Mouse (Mus musculus) cerebellum, adult 11 months (tissue): ENCODE measurements around the gene Rps6.
"Not testable (repeated sequence)": the region's sequence is repeated elsewhere in the genome, so short reads cannot be mapped to it uniquely, and the experiment has no call there.

Source experiments
- DNase-seq: peaks from one replicate; pipeline ENCODE4 v3.0.0; 2022

Gene Rps6

DNA sequence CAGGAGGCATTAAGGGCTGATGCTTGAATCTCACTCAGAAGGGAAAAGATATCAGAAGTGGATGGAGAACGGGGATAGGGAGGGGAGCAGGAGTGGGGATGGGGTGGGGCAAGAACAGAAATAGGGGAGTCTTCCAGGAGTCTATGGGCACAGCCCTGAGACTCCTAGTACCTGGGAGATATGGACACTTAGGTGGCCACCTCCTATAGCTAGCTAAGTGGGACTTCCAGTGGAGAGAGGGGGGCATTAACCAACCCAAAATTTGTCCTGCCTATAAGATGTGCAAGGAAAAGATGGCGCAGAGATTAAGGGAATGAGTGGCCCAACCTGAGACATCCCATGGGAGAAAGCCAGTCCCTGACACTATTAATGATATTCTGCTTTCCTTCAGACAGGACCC is 5.9 kb downstream of the Rps6 start:
- no peak for DNase-seq

DNA sequence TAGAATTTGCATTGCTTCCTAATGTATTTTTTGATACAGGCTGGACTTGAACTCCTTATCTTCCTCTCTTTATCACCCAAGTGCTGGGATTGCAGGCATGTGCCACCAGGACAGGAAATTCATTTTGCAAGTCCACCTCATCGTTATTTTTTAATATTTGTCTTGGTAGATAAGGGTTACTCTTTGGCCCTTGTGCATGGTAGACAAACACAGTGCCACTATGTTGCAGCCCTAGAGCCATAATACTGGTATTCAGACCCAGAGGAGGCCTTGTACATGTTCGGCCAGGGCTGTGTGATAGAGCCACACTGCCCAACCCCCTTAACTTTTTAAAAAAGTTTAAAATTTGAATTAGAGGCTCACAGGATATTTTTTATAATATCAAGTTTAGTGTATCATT is 10.0 kb downstream of the Rps6 start:
- no peak for DNase-seq

DNA sequence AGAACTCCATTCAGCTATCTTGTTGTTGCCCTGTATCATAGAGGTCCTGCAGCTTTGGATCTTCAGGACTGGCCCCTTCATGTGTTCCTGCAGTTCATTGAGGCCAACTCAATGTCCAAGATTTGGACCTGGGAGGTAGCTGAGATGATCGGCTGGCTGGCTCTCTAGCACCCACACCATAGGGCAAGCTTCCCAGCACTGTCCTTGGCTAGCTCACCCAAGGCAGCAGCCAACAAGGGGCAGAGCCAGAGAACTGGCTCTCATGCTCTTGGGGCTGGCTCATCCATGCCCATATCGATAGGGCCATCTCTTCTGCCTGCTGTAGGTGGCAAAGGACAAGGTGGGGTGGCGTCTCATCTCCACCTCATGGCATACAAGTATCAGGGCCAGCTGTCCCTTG is 11.8 kb downstream of the Rps6 start:
- DNase-seq, result no peak

DNA sequence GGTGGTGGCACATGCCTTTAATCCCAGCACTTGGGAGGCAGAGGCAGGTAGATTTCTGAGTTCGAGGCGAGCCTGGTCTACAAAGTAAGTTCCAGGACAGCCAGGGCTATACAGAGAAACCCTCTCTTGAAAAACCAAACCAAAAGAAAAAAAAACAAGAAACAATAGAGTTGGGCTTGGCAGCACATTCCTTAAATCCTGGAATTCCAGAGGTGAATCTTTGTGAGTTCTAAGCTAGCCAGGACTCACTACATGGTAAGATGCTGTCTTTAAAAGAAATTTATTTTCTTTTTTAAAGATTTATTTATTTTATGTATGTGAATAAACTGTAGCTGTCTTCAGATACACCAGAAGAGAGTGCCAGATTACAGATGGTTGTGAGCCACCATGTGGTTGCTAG is 16.1 kb downstream of the Rps6 start:
- DNase-seq, result not testable (repeated sequence)

DNA sequence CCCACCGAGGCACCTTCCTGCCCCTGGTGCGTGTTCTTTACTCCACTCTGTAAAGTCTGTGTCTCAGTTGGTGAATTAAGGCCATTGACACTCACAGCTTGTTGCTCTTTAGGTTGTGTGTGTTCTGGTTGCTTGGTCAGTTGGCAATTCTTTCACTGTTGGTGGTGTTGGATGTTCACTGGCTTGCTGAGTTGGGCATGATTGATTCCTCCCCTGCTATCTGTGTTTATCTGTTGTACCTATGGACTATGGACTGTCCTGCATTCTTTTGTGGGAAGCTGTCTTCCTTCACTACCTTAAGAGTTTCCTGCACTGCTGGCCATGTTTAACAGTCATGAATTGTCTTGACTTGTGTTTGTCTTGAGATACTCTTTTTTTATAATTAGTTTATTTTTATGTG is 25.3 kb downstream of the Rps6 start:
- no peak for DNase-seq

DNA sequence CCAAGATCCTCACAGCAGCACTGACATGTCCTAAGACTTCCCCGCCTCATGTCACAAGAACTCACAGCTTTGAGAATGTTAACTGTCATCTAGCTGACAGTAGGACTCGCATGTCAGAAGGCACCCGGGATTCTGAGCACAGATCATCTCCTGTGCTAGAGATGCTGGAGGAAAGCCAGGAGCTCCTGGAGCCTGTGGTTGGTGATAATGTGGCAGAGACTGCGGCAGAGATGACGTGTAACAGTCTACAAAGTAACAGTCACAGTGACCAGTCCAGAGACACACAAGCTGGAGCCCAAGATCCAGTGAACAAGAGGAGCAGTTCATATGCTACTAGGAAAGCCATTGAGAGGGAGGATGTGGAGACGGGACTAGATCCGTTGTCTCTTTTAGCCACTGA is 32.1 kb downstream of the Rps6 start:
- DNase-seq, result no peak

DNA sequence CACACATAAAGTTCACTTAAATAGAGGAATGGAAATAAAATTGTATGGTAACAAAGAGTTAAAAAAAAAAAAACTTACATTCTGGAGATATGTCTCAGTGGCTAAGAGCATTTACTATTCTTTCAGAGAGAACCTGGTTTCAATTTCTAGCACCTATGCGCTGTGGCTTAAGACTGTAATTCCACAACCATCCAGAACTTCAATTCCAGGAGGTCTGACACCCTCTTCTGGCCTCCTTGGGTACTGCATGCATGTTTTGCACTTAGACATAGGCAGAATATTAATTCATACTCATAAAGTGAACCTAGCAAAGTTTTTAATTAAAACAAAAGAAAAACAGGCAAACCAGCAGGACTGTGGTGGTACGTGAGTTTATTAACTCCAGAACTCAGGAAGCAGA is 34.0 kb downstream of the Rps6 start:
- DNase-seq, result no peak

DNA sequence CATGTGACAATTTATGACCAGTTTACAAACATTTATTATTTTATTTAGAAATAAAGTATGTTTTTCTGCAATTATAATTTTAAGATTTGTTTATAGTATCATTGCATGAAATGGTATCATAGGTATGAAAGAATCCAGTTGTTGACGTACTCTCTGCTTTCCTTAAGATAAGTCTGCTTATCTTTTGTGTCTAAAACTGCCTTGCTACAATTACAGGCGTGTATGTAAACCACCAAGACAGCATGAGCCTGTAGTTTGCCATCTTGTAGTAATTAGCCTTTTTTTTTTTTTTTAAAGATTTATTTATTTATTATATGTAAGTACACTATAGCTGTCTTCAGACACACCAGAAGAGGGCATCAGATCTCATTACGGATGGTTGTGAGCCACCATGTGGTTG is 42.4 kb downstream of the Rps6 start:
- DNase-seq, result no peak

DNA sequence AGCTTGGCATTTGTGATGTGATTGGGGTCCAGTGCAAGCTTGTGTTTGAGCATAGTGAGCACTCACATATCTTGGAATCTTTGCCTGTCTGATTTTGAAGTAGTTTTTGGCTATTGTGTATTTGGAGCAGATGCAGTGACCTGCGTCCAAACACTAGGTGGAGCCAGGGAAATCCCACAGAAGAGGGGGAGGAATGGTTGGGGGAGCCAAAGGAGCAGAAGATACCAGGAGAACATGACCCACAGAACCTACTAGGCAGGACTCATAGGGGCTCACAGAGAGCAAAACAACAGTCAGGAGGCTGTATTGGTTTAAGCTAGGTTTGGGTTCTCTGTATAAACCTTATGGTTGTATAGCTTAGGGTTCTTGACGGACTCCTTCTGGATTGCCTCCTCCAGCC is 46.6 kb downstream of the Rps6 start:
- DNase-seq, result no peak
